Mouse (Mus musculus) liver, postnatal 0 days (tissue): ENCODE data around the gene Rtl5. TPM values are rescaled to one million over a fixed set of nuclear protein-coding genes. Genes with fewer than 3 reads are reported as not detected.
A peak's percentile ranks its signal among the peaks of the same experiment; 100 is the strongest.

Experiments used
- ATAC-seq: fragments of 200-750 bp; cut with Nextera tagmentation; 2 replicates; pipeline ENCODE4 v1.8.0; 2017; ENCODE audit warnings: mild to moderate bottlenecking, moderate library complexity
- DNase-seq: peaks from one replicate; pipeline ENCODE4 v3.0.0-alpha.2; 2016
- H3K27ac ChIP-seq: fragments of 300-500 bp; sonication (generic); 2 replicates; pipeline ENCODE4 v1.5.1; 2014; ENCODE audit warnings: antibody characterized with exemption, moderate library complexity, mild to moderate bottlenecking, low read depth
- H3K27me3 ChIP-seq: fragments of 300-500 bp; sonication (generic); 2 replicates; pipeline ENCODE4 v1.6.1; 2014; ENCODE audit warnings: low read length, control low read depth, mixed read lengths; ENCODE audit not compliant: insufficient read depth
- H3K36me3 ChIP-seq: fragments of 300-500 bp; sonication (generic); replicated peaks from 2 replicates; pipeline ENCODE4 v1.6.1; 2014; ENCODE audit warnings: mild to moderate bottlenecking, control low read depth, low read length, moderate library complexity, mixed read lengths; ENCODE audit not compliant: insufficient read depth
- H3K4me1 ChIP-seq: fragments of 300-500 bp; sonication (generic); 2 replicates; pipeline ENCODE4 v1.6.1; 2014; ENCODE audit warnings: antibody characterized with exemption, mild to moderate bottlenecking, control low read depth; ENCODE audit not compliant: insufficient read depth
- H3K4me2 ChIP-seq: fragments of 300-500 bp; sonication (generic); 2 replicates; pipeline ENCODE4 v1.6.1; 2014; ENCODE audit warnings: low read depth, mild to moderate bottlenecking, low read length, moderate library complexity, mixed read lengths
- H3K4me3 ChIP-seq: fragments of 300-500 bp; sonication (generic); 2 replicates; pipeline ENCODE4 v1.5.1; 2014; ENCODE audit warnings: low read depth, low read length
- H3K9ac ChIP-seq: fragments of 300-500 bp; sonication (generic); replicated peaks from 2 replicates; pipeline ENCODE4 v1.6.1; 2014; ENCODE audit warnings: mild to moderate bottlenecking, moderate library complexity
- H3K9me3 ChIP-seq: fragments of 300-500 bp; sonication (generic); 2 replicates; pipeline ENCODE4 v1.6.1; 2016; ENCODE audit warnings: mild to moderate bottlenecking, control low read depth, low read length, mixed read lengths
- CTCF ChIP-seq: sonication (generic); IDR thresholded peaks from 2 replicates; pipeline ENCODE4 v1.5.1; 2016; ENCODE audit warnings: antibody characterized with exemption, low read depth
- EP300 ChIP-seq: IDR thresholded peaks from 2 replicates; pipeline ENCODE4 v1.6.1; 2016; ENCODE audit warnings: antibody characterized with exemption, low read depth, mild to moderate bottlenecking
- WGBS: fragments of 180-500 bp; shearing (Covaris S2); extraction: QIAGEN DNeasy Blood & Tissue Kit; methylation state at CpG from one replicate; pipeline ENCODE4 v1.1.7; 2014; ENCODE audit not compliant: insufficient replicate concordance; 5-methylcytosine and 5-hydroxymethylcytosine counted together
- polyA plus RNA-seq: library from polyadenylated mRNA; unstranded; fragments of >200 nt; fragmentation: Nextera tagmentation; extraction: Ambion mirVana; gene quantifications from 2 replicates; pipeline ENCODE4 v1.2.1, GENCODE M21; 2015

The Rtl5 gene
- polyA plus RNA-seq, 1 experiment from 2014 or later = 0.22 TPM

- WGBS = 46% methylated on average over 7 of the region's 7 CpGs
- Histone ChIP-seq H3K4me3 (no peak overlapping the region), H3K27me3 (no peaks in the 10 kb centered on the region), H3K27ac (no peak overlapping the region), H3K9ac (no peak overlapping the region), H3K4me2 (no peak overlapping the region), H3K36me3 (no peaks in the 10 kb centered on the region), H3K4me1 (no peaks in the 10 kb centered on the region), H3K9me3 (no peaks in the 10 kb centered on the region)
- DNase-seq (no peak), ATAC-seq (no peak)
- TF ChIP-seq CTCF (no peak), EP300 (no peak)
Measured at GRCm38 (mm10) chrX:102094381-102094904, 23.3 kb upstream of the Rtl5 start.

- ATAC-seq = no peak
- WGBS = 56% methylated on average over 3 of the region's 3 CpGs
- TF ChIP-seq EP300 = no peak
- TF ChIP-seq CTCF = no peak
Measured at GRCm38 (mm10) chrX:102090605-102091004, 19.5 kb upstream of the Rtl5 start.

GRCm38 (mm10) chrX:102085798-102086443 is 14.8 kb upstream of the Rtl5 start:
- H3K4me1 ChIP-seq = no peaks in the 10 kb centered on the region
- no peak overlapping the region for H3K4me3 ChIP-seq
- H3K4me2 ChIP-seq = no peak overlapping the region
- TF ChIP-seq CTCF (no peak), EP300 (no peak)
- H3K36me3 ChIP-seq = no peaks in the 10 kb centered on the region
- H3K9ac ChIP-seq = no peak overlapping the region
- DNase-seq (no peak), ATAC-seq (peak; percentile 93)
- no peak overlapping the region; the same call in 1 of the 2 replicates for H3K27ac ChIP-seq
- H3K27me3 ChIP-seq = no peaks in the 10 kb centered on the region; the same call in 1 of the 2 replicates
- H3K9me3 ChIP-seq = no peaks in the 10 kb centered on the region
- 54% methylated on average over 8 of the region's 8 CpGs for WGBS

More at GRCm38 (mm10) chrX:102090605-102091004, 19.5 kb upstream of the Rtl5 start:
- H3K4me3 ChIP-seq = no peak overlapping the region
- no peak overlapping the region for H3K27ac ChIP-seq
- H3K27me3 ChIP-seq = no peaks in the 10 kb centered on the region; the same call in 1 of the 2 replicates
- no peak overlapping the region for H3K9ac ChIP-seq
- no peak overlapping the region for H3K4me2 ChIP-seq
- no peaks in the 10 kb centered on the region for H3K4me1 ChIP-seq
- no peaks in the 10 kb centered on the region for H3K36me3 ChIP-seq
- DNase-seq = no peak
- H3K9me3 ChIP-seq = no peaks in the 10 kb centered on the region

GRCm38 (mm10) chrX:102082340-102082739 is 11.2 kb upstream of the Rtl5 start:
- WGBS = 76% methylated on average over 5 of the region's 5 CpGs
- Histone ChIP-seq H3K27me3 (no peaks in the 10 kb centered on the region; the same call in 1 of the 2 replicates), H3K4me3 (no peak overlapping the region), H3K27ac (no peak overlapping the region), H3K9ac (no peak overlapping the region), H3K4me1 (no peaks in the 10 kb centered on the region), H3K36me3 (no peaks in the 10 kb centered on the region), H3K4me2 (no peak overlapping the region), H3K9me3 (no peaks in the 10 kb centered on the region)
- no peak for DNase-seq
- ATAC-seq = no peak
- no peak for TF ChIP-seq EP300
- TF ChIP-seq CTCF = no peak

- WGBS = 64% methylated on average over 7 of the region's 7 CpGs
Measured at GRCm38 (mm10) chrX:102081573-102082279, 10.6 kb upstream of the Rtl5 start.

GRCm38 (mm10) chrX:102081076-102081475 is 10.0 kb upstream of the Rtl5 start:
- no peak for TF ChIP-seq EP300
- no peak for TF ChIP-seq CTCF
- Histone ChIP-seq H3K36me3 (no peaks in the 10 kb centered on the region), H3K9ac (no peak overlapping the region), H3K4me3 (no peak overlapping the region), H3K27me3 (no peaks in the 10 kb centered on the region), H3K27ac (no peak overlapping the region), H3K4me2 (no peak overlapping the region), H3K9me3 (no peaks in the 10 kb centered on the region), H3K4me1 (no peaks in the 10 kb centered on the region)
- ATAC-seq (no peak), DNase-seq (no peak)
- WGBS = 64% methylated on average over 10 of the region's 10 CpGs

More at GRCm38 (mm10) chrX:102081573-102082279, 10.6 kb upstream of the Rtl5 start:
- TF ChIP-seq CTCF (no peak), EP300 (no peak)
- no peaks in the 10 kb centered on the region for H3K9me3 ChIP-seq
- no peak overlapping the region for H3K4me3 ChIP-seq
- DNase-seq (no peak), ATAC-seq (no peak)
- H3K9ac ChIP-seq = no peak overlapping the region
- no peaks in the 10 kb centered on the region for H3K36me3 ChIP-seq
- H3K4me1 ChIP-seq = no peaks in the 10 kb centered on the region
- H3K27ac ChIP-seq = no peak overlapping the region
- H3K4me2 ChIP-seq = no peak overlapping the region
- no peaks in the 10 kb centered on the region; the same call in 1 of the 2 replicates for H3K27me3 ChIP-seq
